Mouse (Mus musculus) granulocyte monocyte progenitor cell, adult 5-6 weeks (primary cell): ENCODE data around the gene Sdf2l1. TPM values are rescaled to one million over a fixed set of nuclear protein-coding genes. Genes with fewer than 3 reads are reported as not detected.
A peak's percentile ranks its signal among the peaks of the same experiment; 100 is the strongest.
"Not testable (repeated sequence)": the region's sequence is repeated elsewhere in the genome, so short reads cannot be mapped to it uniquely, and the experiment has no call there.

ENCODE experiments used
- ATAC-seq: replicated peaks from 2 replicates; pipeline ENCODE4 v1.8.0; 2016; ENCODE audit warnings: mild to moderate bottlenecking, moderate TSS enrichment, inconsistent platforms; ENCODE audit not compliant: poor library complexity, severe bottlenecking
- total RNA-seq, 2 experiments: library from RNA; stranded (forward) in 1 of 2; stranded (reverse) in 1 of 2; fragments of 200-712, 200-1000 nt in 1 of 2; fragments of >200 nt in 1 of 2; fragmentation: Nextera tagmentation in 1 of 2; gene quantifications; 2 replicates each; pipeline ENCODE4 v1.2.3; 2014 to 2017

Sdf2l1 gene
- total RNA-seq (2014; fragmentation: Nextera tagmentation) (163 and 168 TPM in 2 replicates), total RNA-seq (2017) (202 and 226 TPM in 2 replicates)

DNA sequence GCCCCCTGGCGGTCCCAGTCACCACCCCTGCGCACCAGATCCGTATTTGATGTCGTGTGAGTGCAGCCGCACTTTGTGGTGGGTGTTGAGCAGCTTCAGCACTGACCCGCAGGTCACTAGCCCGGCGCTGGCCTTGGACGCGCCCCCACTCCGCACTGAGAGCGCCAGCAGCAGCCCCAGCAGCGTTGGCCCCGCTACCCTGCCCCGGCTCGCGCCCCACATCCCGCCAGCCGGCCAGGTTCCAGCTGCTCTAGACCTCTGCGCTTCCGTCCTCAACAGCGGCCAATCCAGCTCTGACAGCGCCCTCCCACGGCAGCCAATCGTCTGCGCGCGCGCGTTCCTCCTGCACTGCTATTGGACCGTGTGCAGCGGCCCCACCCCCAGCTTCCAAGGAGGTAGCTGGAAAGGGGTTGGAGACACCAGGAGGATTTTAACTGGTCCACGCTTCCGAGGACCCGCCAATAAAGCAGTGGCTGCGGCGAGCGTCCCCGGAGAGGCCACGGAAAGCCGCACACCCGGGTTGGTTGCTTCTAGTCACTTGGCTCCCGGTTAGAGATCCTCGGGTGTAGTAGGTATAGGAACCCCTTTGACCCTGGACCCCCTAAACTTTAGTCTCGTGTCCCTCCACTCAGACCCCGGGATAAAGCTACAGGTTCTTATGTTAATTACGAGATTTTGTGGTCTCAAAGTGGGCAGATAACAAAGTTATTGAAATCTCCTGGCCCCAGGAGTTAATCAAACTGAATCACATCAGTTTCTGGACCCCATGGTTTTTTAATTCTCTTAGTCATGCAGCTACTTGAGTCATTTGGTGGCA is at the start of gene Sdf2l1:
Sdf2l1 (minus strand) TSS at position 295 of the 817 bp plus-strand sequence.
- ATAC-seq, result peak; percentile 91

GRCm38 (mm10) chr16:17181382-17181781 is 49.2 kb upstream of the Sdf2l1 start:
- ATAC-seq, result peak; percentile 85

- ATAC-seq, result no peak
Observed at GRCm38 (mm10) chr16:17179706-17180105, 47.5 kb upstream of the Sdf2l1 start.

DNA sequence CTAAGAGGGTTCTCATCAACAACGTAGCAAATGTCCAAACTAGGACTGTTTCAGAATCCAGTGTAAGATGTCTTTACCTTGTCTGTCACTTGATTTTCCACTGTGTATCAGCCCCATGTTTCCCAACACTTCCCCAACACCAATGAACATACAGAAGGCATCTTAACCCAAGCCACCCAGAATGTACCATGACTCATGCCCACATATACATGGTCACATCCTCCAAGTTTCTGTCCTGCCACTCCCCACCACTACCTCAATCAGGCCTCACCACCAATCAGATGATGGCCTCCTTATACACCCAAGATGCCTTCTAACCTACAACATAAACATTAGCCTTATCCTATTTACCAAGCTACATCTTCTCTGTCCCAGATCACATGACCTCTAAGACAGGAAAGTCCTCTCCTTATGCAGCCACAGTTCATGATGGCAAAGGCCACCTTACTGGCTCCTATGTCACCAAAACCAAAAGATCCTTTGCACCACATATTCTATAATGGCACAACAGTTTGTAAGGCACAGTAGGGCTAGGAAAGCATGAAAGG is 45.5 kb upstream of the Sdf2l1 start:
- ATAC-seq, result peak; percentile 43

- ATAC-seq, result no peak
Observed at GRCm38 (mm10) chr16:17175765-17176164, 43.6 kb upstream of the Sdf2l1 start.

DNA sequence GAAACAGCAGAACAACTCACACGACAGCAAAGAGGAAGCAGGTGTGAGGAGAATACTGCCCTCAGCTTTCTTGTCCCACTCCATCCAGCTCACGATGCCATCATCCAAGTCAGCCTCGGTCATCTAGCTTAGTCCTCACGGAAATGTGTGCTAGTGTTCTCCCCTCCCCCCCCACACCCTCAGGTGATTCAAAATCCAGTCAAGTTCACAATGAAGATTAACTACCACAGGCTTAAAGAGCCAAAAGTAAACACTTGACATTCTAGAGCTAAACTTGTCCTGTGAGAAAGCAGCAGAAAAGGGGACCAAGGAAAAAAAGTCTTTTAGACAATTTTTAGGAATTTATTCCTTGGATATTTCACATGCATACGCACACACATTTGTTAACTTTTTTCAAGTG is 35.9 kb upstream of the Sdf2l1 start:
- no peak for ATAC-seq

DNA sequence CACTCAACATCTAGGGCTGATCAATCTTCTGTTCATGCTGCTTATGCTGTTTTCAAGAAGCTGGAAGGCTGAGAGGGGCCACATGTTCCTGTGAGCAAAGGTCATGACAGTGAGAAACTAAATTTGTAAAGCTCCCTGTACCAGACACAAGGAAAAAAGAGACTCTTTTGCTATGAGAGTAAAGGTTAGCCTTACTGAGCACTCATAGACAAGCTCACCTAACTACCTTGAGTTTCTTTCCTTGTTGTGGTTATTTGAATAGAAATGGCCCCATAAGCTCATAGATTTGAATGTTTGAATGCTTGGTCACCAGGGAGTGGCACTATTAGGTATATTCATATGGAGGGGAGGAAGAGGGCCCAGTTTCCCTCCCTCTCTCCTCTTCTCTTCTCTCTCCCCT is 35.0 kb upstream of the Sdf2l1 start:
- no peak for ATAC-seq

DNA sequence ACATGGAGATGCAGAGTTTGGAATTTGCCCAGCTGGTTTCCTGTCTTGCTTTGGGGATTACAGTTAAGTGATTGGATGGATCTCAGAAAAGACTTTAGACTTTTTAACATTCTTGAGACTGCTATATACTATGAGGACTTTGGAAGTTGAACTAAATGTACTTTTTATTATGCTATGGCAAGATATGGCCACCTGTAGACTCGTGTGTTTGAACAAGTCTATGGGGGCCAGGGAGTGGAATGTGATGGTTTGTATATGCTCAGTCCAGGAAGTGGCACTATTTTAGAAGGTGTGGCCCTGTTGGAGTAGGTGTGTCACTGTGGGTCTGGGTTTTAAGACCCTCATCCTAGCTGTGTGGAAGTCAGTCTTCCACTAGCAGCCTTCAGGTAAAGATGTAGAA is 33.3 kb upstream of the Sdf2l1 start:
- not testable (repeated sequence) for ATAC-seq

- ATAC-seq, result no peak
Observed at GRCm38 (mm10) chr16:17154346-17154745, 22.2 kb upstream of the Sdf2l1 start.

- ATAC-seq, result no peak
Observed at GRCm38 (mm10) chr16:17151874-17152273, 19.7 kb upstream of the Sdf2l1 start.

- ATAC-seq, result no peak
Observed at GRCm38 (mm10) chr16:17150520-17151258, 18.5 kb upstream of the Sdf2l1 start.

DNA sequence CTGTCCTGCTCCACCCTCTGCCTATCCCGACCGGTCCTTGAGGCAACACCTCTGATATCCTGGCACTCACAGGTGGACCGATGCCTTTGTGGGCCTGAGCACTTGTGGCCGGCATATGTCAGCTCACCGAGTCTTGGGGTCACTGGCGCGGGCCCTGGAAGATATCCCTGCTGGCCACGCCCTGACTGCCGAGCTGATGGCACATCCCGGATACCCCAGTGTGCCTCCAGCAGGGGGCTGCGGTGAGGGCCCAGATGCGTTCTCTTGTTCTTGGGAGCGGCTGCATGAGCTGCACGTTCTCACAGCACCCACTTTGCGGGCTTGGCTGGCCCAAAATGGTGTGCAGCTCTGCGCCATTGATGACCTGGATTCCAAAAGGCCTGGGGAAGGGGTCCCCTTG is 15.9 kb upstream of the Sdf2l1 start:
- peak; percentile 57 for ATAC-seq

DNA sequence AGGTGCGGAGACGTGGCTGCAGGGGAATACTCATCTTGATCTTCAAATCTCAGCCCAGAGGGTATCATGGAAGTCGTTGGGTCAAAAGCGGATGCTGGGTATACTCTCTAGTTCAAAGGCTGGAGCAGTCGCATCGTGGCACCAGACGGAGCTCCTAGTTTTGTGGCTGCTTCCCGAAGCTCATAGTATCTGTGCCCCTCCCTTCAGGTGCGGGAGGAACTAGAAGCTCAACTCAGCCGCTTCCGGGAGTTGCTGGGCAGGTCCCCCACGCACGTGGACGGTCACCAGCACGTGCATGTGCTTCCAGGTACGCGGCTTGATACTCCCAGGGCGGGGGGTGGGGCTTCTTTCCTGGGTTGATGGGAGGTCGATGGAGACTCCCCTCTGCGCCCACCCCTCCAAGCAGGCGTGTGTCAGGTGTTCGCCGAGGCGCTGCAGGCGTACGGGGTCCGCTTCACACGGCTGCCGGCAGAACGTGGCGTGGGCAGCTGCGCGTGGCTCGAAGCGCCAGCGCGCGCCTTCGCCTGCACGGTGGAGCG is 15.3 kb upstream of the Sdf2l1 start:
- peak; percentile 22 for ATAC-seq

DNA sequence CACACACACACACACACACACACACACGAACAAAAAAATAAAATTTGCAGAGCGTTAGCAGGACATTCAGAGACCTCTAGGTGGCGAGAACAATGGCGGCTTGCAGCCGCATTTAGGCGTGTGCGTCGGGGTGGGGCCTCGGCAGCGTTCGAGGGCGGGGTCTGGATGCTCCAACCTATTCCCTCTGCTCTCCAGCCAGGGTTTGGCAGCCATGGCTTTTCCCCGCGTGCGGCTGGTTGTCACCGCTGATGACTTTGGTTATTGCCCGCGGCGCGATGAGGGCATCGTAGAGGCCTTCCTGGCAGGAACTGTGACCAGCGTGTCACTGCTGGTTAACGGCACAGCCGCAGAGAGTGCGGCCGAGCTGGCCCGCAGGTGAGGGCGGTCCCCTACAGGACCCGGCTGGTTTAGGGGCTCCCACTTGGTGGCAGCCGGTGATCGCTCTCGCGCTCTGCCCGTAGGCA is 14.6 kb upstream of the Sdf2l1 start, which contains the start of gene Ccdc116:
Ccdc116 (minus strand) TSS at position 458 of the 464 bp plus-strand sequence.
- peak; percentile 81 for ATAC-seq

DNA sequence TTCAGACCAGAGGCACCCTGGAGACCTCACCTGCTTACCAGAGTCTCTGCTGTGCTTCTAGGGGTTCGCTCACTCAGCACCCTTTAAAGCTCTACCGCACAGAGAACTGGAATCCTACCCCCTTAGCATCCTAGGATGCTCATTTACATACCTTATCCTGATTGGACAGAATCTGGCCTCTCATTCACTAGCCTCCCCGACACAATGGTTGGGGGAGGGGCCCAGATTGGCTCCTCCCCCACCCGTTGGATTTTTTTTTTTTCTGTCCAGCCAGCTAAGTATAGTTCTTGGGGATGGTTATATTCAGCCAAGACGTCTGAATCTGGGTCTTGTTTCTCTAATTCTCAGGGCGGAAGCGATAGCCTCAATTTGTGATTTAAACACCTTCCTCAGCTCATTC is 12.2 kb upstream of the Sdf2l1 start, which contains the start of gene Ydjc:
Ydjc (plus strand) TSS at position 283 of the 400 bp plus-strand sequence.
- peak; percentile 48 for ATAC-seq

GRCm38 (mm10) chr16:17137355-17137754 is 5.2 kb upstream of the Sdf2l1 start:
- ATAC-seq, result no peak

DNA sequence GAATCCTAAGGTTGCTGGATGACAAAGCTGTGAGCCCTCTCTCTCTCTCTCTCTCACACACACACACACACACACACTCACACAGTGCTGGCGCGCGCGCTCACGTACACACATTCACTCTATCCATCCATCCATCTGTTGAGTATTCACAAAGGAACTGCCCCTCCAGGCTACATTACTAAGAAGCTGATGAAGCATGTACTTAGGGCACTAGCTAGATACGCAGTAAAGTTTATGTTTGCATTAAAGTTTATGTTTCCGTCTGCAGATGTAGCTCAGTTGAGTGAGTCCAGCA is 670 bp upstream of the Sdf2l1 start:
- ATAC-seq, result no peak

- ATAC-seq, result peak; percentile 45
Observed at GRCm38 (mm10) chr16:17131191-17132088, 743 bp downstream of the Sdf2l1 start.

- peak; percentile 31; the same call in 1 of the 2 replicates for ATAC-seq
Observed at GRCm38 (mm10) chr16:17127292-17127691, 4.9 kb downstream of the Sdf2l1 start.
